Mouse (Mus musculus) cerebellum, postnatal 36 days (tissue): ENCODE results near the gene Pi4k2a.

ENCODE experiments used
- DNase-seq, 2 experiments: peaks; one replicate each; pipeline ENCODE4 v3.0.0; 2021 to 2022; ENCODE audit warnings: mixed read lengths in 2 of 2

The Pi4k2a gene

GRCm38 (mm10) chr19:42137167-42137672, 47.0 kb downstream of the Pi4k2a start:
- DNase-seq = no peak

GRCm38 (mm10) chr19:42138517-42139285, 48.4 kb downstream of the Pi4k2a start:
- DNase-seq = no peak

GRCm38 (mm10) chr19:42139724-42140517, 49.7 kb downstream of the Pi4k2a start:
- no peak for DNase-seq

- DNase-seq = no peak
Observed at GRCm38 (mm10) chr19:42141998-42142397, 51.7 kb downstream of the Pi4k2a start.

- DNase-seq = no peak
Observed at GRCm38 (mm10) chr19:42142757-42143156, 52.5 kb downstream of the Pi4k2a start.

GRCm38 (mm10) chr19:42144067-42144466, 53.8 kb downstream of the Pi4k2a start:
- no peak for DNase-seq

GRCm38 (mm10) chr19:42144541-42145167, 54.4 kb downstream of the Pi4k2a start:
- DNase-seq = peak; percentile 85 to 86

GRCm38 (mm10) chr19:42145210-42145609, 54.9 kb downstream of the Pi4k2a start:
- no peak for DNase-seq

- no peak for DNase-seq
Observed at GRCm38 (mm10) chr19:42145731-42146130, 55.5 kb downstream of the Pi4k2a start.

- DNase-seq = no peak
Observed at GRCm38 (mm10) chr19:42146276-42147010, 56.2 kb downstream of the Pi4k2a start.

GRCm38 (mm10) chr19:42147170-42147768, 57.0 kb downstream of the Pi4k2a start, which contains the start of gene Marveld1:
Gene Marveld1, plus strand, starts transcription at chr19:42147400.
- DNase-seq = peak in 1 of 2 experiments; percentile 42

GRCm38 (mm10) chr19:42147769-42148568, 57.7 kb downstream of the Pi4k2a start:
- peak; percentile 64 to 70 for DNase-seq

GRCm38 (mm10) chr19:42148569-42148860, 58.2 kb downstream of the Pi4k2a start:
- DNase-seq = no peak

GRCm38 (mm10) chr19:42151990-42152389, 61.7 kb downstream of the Pi4k2a start:
- peak; percentile 89 to 95 for DNase-seq

GRCm38 (mm10) chr19:42157493-42158237, 67.4 kb downstream of the Pi4k2a start:
- no peak for DNase-seq

- DNase-seq = no peak
Observed at GRCm38 (mm10) chr19:42158246-42159017, 68.2 kb downstream of the Pi4k2a start.

GRCm38 (mm10) chr19:42163764-42164163, 73.5 kb downstream of the Pi4k2a start, which contains the start of gene Zfyve27:
Gene Zfyve27, plus strand, starts transcription at chr19:42163951.
- no peak for DNase-seq

GRCm38 (mm10) chr19:42164188-42164587, 73.9 kb downstream of the Pi4k2a start:
- no peak for DNase-seq

- DNase-seq = peak; percentile 89 to 93
Observed at GRCm38 (mm10) chr19:42166130-42166529, 75.9 kb downstream of the Pi4k2a start.

GRCm38 (mm10) chr19:42166766-42167165, 76.5 kb downstream of the Pi4k2a start:
- DNase-seq = no peak
